Mouse (Mus musculus): ENCODE results near the gene Psma4.
A peak's percentile ranks its signal among the peaks of the same experiment; 100 is the strongest.
"Not testable (repeated sequence)": the region's sequence is repeated elsewhere in the genome, so short reads cannot be mapped to it uniquely, and the experiment has no call there.

Psma4 gene

DNA sequence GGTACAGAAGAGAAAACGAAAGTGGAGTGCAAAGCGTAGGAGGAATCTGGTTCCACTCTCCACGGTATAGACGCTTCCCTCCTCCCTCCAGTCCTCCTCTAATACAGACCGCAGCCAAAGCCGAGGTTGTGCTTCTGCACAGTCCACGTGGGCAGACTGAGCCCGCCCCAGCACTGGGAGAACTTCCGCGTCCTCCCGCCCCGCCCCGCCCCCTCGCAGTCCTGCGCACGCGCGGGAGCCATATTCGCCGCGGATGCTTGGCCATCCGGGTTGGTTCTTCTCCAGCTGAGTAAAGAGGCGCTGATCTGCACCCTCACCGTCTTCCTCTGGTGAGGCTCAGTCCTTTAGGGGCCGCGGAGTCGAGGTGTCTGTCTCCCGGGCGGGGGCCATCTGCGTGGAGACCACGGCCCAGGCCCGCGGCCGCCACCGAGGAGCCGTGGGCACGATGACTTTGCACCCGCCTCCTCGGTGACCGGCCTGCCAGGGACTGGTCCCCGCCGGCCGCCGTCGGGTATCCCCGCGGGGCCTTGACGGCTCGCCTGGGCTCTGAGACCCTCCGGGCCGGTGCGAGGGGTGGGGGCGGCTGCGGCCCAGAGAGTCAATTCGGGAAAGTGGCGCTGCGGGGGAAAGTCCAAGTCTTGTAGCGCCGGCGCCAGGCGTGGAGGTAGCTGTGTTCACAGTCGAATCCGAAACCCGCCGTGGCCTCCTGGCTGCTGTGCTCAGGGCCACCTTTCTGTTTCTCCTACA, at the start of gene Psma4, which contains the start of gene AY074887:
Psma4 (plus strand) TSS at position 216 of the 747 bp plus-strand sequence.
AY074887 (minus strand) TSS at position 424 of the 747 bp plus-strand sequence.
- peak; percentile 95 for DNase-seq (ENCODE audit: low read depth, low spot score)

DNA sequence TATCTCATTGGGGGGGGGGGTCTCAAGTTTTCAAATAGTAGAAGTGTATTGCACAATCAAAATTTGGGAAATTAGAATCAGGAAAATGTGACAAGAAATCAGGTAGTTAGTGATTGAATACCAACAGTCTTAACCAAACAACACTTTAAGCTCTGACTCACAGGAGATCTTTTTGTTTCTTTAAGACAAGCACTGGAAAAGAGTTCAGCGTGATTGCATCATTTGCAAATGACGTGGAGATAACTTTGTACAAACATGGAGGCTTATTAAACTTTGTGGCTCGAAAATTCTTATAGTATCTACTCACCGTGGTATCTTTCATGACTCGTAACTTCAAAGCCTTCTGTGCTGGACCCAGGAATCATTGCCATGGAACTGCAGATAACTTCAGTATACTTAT, 41.1 kb upstream of the Psma4 start:
- DNase-seq (ENCODE audit: low read depth, low spot score): no peak

DNA sequence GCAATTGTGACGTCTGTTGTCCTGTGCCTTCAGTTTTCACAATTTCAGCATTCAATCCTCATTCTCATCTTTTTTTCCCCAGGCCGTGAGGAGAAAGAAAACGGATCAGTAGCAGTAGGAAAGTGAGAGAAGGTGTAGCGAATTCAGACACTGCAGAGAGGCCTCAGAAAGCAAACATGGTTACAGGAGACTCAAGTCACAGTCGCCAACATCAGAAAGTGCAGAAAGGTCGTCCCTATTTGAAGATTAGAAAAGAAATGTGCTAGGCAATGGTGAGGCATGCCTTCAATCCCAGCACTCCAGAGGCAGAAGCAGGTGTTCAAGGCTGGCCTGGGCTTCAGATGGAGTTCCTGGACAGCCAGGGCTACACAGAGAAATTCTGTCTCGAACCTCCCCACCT, 35.0 kb upstream of the Psma4 start:
- no peak for DNase-seq (ENCODE audit: low read depth, low spot score)

DNA sequence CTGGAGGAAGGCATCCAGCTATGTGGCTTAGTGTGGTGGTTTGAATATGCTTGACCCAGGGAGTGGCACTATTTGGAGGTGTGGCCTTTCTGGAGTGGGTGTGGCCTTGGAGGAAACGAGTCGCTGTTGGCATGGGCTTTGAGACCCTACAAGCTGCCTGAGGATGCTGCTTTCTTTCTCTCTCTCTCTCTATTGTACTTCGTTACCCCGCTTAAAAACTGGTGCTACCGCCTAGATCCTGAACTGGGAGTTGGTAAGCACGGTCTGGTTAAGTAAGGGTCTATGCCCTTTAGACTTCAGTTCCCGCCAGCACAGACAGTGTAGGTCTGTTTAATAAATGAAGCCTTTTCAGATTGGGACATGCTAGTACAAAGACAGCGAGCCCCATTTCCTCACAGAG, 34.2 kb upstream of the Psma4 start:
- peak; percentile 43 for DNase-seq (ENCODE audit: low read depth, low spot score)

DNA sequence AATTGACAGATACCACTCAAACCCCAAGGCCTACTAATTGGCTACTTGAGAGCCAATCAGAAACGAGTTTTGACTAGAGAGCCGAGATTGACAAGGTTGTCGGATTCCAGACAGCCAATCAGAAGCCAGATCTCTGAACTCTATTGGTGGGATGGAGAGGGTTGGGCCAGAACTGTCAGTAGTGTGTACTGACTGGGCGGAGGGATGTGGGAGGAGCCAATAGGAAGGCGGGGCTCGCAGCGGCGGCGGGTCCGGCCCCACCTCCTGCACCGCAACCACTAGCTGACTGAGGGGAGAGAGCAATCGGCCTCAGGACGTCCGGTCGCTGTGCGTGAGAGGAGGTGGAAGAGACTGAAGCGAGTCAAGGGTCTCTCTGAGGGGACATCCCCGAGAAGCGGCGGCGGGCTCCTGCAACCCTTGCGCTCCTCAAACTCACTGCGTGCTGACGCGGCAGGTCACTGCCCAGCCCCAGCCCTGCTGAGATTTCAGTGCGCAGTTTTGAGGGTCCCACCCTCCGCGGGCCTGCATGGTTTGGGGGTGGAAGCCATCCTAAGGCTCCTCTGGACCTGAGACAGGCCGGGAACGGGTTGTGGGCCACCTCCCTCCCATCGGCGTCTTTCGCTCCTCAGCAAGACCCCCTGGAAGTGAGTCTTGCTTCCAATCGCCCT, 33.4 kb upstream of the Psma4 start, which contains the start of gene Hykk:
Hykk (plus strand) TSS at position 274 of the 668 bp plus-strand sequence.
- DNase-seq (ENCODE audit: low read depth, low spot score): peak; percentile 99

DNA sequence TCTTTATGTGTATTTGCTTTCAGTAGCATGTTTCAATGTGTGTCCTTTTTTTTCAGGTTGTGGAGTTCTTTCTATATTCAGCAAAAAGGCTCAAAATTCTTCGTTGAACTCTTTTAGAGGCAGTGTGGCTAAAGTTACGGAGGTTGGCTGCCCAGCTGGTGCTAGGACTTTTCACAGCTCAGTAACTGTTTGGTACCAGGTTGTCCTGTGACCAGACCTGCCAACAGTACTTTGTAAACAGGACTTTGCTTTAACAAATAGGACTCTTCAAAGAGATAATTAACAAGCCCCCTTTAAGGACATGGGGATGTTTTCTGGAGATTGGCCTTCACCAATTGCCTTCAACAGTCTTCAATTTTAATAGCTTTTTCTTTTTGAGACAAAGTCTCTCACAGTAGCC, 32.4 kb upstream of the Psma4 start:
- DNase-seq (ENCODE audit: low read depth, low spot score): no peak

DNA sequence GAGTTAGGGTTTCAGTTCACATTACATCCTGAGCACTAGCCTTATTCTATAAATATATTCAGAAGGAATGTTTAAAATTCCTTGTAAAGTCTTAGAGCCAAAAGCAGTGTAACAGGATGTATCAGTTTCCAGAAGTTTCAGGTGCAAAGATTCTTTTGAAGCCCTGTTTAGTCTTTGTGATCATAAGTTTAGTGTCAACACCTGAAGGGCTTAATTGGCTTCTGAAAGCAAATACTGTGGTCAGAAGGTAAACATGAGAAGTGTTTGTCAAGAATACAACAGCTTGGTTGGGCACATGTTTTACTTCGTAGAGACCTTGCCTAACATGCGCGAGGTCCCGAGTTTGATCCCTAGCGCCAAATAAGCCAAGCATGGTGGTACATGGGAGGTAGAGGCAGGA, 31.8 kb upstream of the Psma4 start:
- no peak for DNase-seq (ENCODE audit: low read depth, low spot score)

DNA sequence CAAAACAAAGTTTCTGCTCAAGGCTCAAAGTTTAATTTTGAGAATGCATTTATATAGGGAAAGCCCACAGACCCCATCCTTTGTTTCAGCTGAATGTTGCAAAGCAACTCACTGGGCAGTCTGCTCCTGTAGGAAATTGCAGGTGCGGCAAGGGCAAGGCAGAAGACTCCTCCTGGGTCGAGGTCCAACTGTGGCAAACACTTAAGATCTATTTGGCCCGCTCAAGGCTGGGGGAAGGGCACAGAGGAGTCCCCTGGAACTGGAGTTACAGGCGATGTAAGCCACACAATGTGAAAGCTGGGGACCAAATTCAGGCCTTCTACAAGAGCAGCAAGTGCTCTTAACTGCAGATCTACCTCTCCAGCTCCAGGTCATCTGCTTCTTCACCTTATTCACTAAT, 30.6 kb upstream of the Psma4 start:
- DNase-seq (ENCODE audit: low read depth, low spot score): no peak

DNA sequence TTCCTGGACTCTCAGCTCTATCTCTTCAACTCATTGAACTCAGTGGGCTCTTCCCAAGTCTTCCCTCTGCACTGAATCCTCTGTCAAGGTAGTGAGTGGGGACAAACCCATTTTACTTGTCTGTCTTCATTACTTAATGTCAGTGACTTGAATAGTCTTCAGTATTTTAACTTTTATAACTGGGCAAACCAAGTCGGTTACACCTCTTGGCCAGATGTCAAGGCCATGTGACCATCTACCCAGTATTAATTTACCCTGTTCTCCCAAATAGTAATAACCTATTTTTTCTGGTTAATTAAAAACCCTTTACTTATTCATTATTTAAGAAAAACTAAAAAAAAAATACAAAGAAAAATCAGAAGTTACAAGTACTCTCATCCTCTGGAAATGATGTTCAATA, 19.8 kb upstream of the Psma4 start:
- DNase-seq (ENCODE audit: low read depth, low spot score): no peak

DNA sequence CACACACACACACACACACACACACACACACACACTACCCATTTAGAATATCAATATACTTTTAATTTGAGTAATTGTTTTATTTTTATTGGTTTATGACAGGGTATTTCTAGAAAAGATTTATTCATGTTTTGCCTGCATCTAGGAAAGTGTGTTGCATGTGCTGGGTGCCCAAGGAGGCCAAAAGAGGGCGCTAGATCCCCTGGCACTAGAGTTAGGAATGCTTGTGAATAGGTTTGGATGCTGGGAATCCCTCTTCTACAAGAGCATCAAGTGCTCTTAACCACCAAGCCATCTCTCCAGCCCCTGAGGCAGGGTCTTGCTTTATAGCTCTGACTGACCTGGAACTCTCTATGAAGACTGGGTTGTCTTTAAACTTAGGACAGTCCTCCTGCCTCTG, 18.8 kb upstream of the Psma4 start:
- DNase-seq (ENCODE audit: low read depth, low spot score): peak; percentile 67

DNA sequence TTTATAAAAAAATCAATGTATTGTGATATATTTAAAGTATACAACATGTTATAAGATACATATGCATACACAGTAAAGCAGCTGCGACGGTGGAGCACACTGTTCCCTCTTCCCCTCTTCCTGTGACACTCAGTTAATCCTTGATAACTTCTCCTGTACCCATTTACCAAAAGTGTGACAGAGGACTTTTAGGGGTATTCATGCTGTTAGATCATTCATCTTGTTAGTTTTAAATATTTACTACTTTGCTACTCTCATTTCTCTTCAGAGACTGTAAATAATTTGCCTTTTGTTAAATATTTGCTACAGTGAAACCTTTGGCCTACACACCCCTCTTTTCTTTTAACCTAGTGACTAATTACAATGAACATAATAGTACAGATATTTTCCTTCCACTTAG, 18.2 kb upstream of the Psma4 start:
- no peak for DNase-seq (ENCODE audit: low read depth, low spot score)

DNA sequence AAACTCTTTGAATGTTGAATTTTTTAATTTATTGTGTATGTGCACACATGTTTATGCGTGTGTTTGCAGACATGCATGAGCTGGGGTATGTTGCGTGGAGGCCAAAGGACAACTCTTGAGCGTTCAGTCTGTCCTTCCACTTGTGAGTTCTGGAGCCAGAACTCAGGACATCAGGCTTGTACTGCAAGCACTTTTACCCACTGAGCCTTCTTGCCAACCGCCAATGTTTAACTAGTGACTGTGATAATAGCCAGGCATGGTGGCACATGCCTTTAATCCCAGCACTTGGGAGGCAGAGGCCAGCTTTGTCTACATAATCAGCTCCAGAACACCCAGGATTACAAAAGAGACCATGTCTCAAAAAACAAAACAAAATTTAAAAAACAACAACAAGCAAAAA, 8.5 kb upstream of the Psma4 start:
- DNase-seq (ENCODE audit: low read depth, low spot score): no peak

DNA sequence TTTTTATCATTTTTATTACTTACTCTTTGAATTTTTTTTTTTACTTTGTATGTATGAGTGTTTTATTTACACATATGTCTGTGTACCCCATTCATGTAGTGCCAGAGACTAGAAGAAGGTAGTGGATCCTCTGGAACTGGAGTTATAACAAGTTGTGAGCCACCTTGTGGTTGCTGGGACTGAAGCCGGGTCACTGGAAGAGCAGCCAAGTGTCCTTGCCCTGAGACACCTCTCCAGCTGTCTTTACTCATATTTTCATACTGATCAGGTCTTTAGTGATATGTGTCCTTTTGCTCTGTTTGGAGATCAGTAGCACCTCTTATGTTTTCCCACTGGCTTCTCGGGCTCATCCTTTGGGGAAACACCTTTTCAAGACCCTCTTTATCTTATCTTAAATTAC, 6.1 kb upstream of the Psma4 start:
- peak; percentile 18 for DNase-seq (ENCODE audit: low read depth, low spot score)

DNA sequence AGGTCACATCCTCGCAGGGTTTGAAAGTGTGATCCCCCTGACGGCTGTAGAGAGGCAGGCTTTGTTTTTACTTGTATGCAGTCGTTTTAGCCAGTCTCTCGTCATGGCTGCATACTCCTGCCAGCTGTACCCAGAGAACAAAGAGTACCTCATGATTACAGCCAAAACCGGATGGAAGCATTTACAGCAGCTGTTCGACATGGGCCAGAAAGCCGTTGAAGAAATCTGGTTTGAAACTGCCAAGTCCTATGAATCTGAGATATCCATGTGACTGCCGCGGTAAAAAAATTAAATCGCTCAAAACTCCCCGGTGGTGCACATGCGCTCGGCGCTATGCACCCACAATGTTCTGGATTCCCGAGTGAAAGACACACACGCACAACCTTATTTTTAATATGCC, 4.3 kb upstream of the Psma4 start:
- DNase-seq (ENCODE audit: low read depth, low spot score): no peak

DNA sequence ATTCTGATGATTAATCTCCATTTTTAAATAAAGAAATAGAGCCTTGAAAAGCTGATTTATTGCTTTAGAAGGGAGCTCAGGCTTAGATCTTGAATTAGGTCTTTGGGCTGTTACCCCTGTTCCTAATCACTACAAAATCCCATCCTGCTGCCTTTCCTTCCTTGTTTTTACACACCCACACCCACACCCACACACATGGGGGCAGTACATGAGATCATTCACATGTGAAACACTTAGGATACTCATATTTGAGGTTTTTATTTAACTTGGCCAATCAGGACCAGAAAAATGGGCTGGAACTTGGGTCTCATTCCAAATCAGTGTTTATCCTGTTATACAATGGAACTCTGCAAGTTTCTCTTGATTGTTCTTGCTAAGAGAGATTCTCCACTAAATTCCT, 1.1 kb upstream of the Psma4 start:
- DNase-seq (ENCODE audit: low read depth, low spot score): no peak

DNA sequence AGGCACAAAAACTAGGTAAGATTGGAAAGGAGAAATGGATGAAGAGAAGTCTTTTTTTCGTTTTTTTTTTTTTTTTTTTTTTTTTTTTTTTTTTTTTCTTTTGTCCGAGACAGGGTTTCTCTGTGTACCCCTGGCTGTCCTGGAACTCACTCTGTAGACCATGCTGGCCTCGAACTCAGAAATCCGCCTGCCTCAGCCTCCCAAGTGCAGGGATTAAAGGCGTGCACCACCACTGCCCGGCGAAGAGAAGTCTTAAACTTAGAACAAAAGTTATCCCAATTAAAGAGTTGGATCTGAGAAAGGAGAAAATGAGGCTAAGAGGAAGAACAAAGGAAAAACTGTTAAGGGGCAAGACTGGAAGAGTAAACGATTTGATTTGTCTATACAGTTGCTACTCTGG, 428 bp upstream of the Psma4 start:
- not testable (repeated sequence) for DNase-seq (ENCODE audit: low read depth, low spot score)

DNA sequence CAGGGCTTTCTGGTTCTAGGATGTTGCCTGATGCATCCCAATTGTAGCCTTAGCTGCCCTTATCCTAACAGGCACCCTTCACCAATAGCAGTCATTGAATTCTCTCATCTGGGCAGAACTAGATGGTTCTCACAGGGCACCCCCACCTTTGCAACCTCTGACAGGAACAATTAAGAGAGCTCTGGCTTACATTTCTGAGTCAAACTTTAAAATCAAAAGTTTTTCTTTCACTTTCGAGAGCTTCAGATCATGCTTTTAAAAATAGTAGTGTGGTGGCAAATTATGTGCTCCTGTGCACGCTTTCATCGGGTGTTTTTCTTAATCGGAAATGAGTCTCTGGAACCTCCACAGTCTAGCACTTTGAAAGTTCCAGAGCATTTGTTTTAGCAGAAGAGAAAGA, 10.5 kb downstream of the Psma4 start:
- DNase-seq (ENCODE audit: low read depth, low spot score): no peak

DNA sequence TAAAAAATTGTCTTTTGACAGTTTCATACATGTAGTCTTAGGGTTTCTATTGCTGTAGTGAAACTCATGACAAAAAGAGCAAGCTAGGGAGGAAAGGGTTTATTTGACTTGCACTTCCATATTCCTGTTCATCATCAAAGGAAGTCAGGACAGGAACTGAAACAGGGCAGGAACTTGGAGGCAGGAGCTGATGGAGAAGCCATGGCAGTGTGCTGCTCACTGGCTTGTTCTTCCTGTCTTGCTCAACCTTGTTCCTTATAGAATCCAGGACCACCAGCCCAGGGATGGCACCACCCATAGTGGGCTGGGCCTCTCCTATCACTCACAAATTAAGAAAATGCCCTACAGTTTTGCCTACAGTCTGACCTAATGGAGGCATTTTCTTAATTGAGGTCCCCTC, 13.1 kb downstream of the Psma4 start:
- no peak for DNase-seq (ENCODE audit: low read depth, low spot score)

DNA sequence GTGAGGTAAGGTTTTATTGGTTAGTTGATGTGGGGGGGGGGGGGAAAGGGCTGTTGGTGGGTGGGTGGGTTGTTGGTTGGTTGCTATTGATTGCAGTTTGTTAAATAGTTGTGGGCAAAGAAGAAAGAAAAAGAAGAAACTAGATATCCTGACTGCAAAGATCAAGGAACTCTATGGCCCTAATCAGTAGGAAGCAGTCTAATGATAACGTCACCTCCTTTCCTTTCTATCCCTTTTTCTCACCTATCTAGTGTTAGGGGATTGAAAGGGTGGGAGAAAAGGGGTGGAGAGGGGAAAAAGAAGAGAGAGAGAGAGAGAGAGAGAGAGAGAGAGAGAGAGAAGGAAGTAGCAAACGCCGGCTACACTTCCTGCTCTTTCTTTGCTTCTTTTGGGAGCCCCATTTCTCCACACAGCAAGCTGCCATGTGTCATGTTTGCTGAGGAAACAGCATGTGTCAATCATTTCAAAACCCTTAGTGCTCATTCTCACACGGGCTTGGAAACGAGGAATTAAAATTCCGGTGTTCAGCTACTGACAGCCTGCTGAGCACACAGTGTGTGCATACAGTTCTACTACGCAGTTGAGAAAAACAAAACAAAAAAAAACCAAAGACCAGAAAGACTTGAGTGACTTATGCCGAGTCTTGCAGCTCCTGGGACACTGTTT, 19.5 kb downstream of the Psma4 start:
- no peak for DNase-seq (ENCODE audit: low read depth, low spot score)

DNA sequence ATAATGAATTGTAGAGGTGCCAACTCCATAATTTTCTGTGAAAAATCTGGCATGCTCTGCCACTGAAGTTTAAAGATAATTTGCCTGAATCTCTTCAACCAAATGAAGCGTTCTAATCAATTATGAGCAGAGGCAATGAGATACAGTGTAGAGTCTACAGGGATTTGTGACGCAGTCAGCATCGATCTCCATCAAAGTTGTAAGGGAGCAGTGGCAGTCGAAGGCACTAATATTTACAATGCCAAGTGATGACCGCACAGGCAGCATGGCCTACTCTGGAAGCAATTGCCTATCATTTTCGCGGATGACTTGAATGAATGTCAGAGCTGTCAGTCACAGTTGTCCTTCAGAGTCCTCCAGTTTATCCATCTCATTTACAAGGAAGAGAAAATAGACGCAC, 30.1 kb downstream of the Psma4 start, which contains the start of gene Chrna5:
Chrna5 (plus strand) TSS at position 207 of the 400 bp plus-strand sequence.
- DNase-seq (ENCODE audit: low read depth, low spot score): no peak

DNA sequence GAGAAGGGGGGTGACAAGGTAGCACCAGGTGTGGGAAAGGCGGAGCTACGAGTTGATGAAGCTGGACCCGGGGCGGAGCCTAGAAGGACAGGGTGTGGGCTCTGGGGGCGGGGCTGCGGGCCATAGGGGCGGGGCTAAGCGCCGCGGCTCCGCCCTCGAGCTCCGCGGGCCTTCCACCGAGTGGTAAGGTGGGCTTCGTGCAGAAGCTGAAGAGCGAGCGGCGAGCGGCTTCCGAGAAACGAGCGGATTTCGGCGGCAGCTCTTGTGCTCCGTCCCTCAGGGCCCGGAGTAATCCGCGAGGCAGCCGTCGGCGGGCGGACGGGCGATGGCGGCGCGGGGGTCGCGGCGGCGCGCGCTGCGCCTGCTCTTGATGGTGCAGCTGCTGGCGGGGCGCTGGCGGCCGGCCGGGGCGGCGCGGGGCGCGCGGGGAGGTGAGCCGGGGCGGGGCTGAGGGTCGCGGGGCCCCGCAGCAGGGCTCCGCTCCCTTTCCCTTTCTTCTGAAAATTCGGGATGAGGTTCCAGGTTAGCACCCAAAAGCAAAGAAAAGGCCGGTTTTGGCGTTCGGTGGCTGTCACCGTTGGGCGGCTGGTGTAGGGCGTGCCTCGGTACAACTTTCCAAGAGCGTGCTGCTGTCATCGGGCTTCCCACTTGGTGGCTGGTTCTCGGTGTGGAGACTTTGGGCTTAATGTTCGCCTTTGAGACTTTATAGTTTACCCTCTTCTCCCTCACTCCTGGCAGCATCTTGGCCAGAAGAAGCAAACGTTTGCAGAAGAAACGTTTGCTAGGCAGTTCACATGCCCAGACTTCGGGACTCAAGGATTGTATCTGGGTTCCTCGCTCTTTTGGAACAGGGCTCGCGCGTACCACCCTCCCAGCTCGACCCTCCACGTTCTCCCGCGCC, 31.0 kb downstream of the Psma4 start:
- DNase-seq (ENCODE audit: low read depth, low spot score): peak; percentile 75

DNA sequence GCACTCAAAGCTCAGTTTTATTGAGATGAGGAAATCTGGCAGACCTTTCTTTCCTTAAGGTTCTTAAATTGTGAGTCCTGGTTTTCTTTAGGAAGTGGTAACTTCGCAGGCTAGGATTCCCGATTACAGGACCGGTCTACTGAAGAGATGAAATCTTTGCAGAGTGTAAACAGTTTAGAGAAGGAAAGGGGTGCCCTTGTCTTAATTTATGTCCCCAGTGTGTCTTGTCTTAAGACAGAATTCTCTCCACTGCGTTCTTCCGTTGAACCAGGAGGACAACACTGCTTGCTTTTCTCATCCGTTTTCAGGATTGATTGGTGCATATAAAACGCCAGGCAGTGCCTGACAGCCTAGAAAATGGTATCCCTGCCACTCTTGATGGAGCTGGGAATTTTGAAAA, 31.8 kb downstream of the Psma4 start:
- no peak for DNase-seq (ENCODE audit: low read depth, low spot score)

Measured in ES-CJ7 (cell line).